Mouse (Mus musculus) right cerebral cortex, adult 2 months (tissue): ENCODE results near the gene Flot2.
"Not testable (repeated sequence)": the region's sequence is repeated elsewhere in the genome, so short reads cannot be mapped to it uniquely, and the experiment has no call there.

Source experiments
- DNase-seq, 2 experiments: peaks; one replicate each; pipeline ENCODE4 v3.0.0; 2021 to 2022; ENCODE audit warnings: low spot score in 2 of 2

Gene Flot2

DNA sequence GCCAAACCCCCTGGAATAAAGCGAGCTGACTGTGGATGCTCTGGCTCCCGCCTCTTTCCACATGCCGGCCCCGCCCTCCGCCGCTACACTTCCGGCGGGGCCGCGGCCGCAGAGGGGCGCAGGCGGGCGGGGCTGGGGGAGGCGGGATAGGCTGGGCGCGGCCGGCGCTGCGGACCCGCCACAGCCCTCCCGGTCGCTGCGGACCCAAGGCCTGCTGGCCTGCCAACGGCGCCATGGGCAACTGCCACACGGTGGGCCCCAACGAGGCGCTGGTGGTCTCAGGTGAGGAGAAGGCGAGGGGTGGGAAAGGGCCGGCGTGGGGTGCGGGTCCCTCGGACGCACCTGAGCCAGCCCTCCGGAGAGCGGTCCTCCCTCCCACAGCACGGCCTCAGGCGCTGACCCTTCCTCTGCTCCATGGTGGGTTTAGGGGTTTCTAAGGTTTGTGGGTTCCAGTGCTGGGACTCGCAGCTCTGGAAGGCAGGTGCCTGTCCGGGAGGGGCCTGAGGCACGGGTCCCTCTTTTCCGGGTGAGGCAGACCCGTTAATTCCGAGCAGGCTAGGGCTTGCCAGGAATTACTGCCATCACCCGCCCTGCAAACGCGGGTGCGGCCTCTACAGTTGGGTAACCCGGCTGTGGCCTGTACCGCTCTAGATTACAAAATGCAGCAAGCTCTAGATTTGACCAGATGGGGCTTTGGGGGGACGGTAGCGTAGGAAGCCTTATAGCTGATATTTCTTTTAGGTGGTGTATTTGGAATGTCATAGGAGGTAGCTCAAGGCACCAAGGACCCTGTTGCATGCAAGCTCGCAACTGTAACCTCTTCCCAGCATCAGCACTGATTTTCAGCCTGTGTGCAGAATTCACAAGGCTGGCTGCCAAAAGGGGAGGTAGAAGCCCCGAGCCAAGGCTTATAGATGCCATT lies at the start of gene Flot2:
Gene Flot2, plus strand, starts transcription at position 101 of the 922 bp plus-strand sequence.
- DNase-seq = peak; percentile 22 to 41

DNA sequence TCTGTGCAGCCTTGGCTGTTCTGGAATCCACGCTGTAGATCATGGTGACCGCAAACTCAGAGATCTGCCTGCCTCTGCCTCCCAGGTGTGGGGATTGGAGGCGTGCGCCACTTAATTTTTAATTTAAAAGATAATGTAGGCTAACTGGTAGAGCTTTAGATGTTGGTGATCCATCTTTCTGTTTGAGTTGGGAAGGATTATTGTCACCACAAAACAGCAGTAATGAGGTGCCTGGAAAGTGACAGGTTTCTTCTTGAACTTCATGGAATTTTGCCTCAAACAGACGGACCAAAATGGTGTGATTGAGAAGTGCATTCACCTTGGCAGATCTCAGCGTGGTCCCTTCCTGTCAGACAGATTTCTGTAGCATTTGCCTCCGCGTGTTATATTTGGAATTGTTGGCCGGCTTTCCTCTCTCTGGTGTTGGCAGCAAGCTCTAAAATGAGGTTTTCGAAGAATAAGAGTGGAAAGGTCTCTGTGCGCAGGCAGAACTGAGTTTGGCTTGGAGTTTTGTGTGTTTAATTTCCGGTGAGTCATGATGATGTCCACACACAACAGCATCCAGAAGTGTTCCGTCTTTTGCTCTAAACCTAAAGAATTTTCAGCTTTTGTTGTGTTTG lies 48.5 kb upstream of the Flot2 start:
- peak; percentile 56 to 66 for DNase-seq

DNA sequence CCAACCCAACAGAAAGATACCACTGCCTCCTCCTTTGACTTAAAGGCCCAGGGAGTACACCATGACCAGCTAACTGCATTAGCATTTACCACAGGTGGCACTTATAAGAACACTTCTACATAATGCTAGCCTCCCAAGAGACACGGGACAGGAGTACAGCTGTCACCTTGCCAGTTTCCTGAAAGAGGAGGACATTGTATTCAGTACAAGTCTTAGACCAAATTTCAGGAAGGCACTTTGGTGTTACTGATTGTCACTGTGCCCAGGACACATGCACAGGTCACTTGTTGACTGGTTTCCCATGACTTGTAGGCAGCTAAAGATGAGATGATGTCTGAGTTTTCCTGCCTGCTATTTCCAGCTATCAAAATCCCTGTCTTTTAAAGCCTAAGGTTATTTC lies 42.2 kb upstream of the Flot2 start:
- DNase-seq = no peak

DNA sequence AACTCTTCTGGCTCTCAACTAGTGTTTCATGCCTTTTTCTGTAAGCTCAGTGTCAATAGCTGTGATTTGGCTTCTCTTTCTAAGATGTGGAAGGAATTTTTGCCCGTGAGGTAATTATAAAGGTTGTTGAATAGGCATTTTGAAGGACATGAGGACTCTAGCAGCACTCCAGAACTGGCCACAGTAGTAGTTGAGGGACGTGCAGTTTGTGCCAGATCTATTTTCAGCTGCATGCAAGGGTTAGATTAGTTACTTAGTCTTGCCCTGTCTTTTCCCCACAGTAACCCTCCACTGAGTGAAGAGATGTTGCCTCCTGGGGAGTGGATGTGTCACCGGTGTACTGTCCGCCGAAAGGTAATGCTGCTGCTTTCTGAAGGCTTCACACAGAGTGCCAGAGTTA lies 31.3 kb upstream of the Flot2 start:
- no peak for DNase-seq

DNA sequence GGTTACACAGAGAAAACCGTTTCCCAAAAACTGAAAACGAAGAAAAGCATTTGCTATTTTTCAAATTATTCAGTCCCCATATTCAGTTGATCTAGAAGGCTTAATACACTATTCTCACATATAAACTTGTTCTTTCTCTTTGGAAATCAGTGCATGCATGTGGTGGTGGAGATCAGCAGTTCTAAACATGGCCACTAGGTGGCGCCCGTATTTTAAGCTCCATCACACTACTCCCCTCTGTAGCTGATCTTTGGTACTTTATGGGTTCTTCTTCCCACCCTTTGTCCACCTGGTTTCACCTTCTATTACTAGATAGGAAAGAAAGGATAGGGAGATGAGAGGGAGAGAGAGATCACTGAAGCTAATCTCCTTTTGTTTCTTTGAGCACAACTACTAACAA lies 18.1 kb upstream of the Flot2 start:
- peak; percentile 82 to 84 for DNase-seq

DNA sequence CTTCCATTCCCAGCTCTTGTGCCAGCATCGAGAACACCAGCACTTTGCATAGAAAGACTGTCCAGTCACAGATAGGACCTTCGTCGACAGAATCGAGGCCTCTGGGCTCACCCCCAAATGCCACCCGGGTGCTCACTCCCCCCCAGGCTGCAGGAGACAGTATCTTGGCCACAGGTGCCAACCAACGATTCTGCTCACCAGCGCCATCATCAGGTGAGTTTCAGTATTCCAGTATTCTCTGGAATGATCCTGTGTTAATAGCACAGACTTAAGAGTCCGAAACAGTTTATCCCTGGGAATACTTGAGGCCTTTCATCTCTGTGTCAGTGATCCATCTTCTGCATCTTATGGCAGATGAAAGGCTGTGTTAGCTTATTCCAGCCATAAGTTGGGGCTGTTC lies 14.1 kb upstream of the Flot2 start:
- no peak for DNase-seq

DNA sequence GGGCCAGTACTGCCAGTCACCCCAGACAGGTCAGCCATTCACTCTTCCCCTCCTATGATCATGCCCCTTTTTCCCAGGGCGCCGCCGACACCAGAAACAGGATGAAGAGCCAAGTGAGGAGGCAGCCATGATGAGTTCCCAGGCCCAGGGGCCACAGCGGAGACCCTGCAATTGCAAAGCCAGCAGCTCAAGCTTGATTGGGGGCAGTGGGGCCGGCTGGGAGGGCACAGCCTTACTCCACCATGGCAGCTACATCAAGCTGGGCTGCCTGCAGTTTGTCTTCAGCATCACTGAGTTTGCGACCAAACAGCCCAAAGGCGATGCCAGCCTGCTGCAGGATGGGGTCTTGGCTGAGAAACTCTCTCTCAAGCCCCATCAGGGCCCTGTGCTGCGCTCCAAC lies 8.5 kb upstream of the Flot2 start:
- no peak for DNase-seq

DNA sequence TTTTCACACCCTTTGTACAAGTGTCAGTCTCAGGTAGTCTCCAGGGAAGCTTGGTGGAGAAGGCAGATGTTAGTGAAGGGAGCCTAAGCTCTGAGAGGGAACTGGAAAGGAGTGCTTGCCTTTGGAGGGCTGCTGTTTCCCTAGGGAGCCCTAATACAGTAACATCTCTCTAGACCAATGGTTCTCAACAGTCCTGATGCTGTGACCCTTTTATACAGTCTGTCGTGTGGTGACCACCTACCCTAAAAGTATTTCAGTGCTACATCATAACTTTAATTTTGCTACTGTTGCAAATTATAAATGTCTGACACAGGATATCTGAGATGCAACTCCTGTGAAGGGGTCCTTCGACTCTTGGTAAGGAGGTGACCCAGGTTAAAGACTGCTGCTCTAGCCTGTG lies 7.1 kb upstream of the Flot2 start:
- no peak for DNase-seq

DNA sequence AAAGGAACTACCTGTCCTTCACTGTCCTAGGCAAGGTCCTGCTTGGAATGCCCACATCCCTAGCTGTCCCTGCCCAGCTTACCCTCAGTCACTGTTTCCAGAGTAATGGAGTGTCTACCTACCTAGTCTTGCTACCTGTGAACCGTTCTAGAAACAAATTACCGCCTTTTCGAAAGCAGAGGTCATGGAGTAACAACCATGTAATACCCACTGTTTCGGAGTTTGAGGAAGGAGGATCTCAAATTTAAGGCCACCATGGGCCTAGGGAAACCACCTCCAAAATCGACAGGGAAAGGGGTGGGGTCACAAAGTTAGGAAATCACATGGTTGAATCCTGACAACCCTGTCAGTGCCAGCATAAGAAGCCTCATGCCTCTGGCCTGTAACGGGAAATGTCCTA lies 6.3 kb upstream of the Flot2 start:
- DNase-seq = no peak

DNA sequence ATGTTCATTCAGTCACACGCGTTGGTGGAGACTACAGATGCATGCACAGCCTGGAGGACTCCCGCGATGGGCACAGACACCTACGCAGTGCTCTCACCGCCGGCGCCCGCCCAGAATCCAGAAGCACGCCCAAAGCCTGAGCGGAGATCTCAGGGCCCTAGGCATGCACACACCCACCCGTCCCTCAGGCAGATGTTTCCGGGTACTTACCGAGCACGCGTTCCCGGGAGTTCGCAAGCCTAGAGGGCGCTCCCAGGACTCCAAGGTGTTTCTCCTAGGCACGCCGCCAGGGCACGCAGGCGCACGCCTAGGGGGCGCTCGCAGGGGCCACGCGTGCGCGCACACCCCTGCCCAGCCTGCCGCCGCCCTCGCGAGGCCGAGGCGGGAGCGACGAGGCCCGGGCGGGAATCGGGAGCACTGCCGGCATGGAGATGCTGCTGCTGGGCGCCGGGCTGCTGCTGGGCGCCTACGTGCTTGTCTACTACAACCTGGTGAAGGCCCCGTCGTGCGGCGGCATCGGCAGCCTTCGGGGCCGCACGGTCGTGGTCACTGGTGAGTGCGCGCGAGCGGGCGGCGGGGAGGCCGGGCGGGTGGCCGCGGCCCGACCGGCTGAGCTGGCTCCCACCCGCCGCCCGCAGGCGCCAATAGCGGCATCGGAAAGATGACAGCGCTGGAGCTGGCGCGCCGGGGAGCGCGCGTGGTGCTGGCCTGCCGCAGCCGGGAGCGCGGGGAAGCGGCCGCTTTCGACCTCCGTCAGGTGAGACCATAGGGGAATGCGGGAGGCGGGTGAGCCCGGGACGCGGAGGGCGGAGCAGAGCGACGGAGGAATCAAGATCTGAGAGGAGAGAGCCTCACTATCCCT lies 5.6 kb upstream of the Flot2 start, which contains the start of gene Dhrs13:
Gene Dhrs13, plus strand, starts transcription at position 334 of the 862 bp plus-strand sequence.
- peak; percentile 89 for DNase-seq

DNA sequence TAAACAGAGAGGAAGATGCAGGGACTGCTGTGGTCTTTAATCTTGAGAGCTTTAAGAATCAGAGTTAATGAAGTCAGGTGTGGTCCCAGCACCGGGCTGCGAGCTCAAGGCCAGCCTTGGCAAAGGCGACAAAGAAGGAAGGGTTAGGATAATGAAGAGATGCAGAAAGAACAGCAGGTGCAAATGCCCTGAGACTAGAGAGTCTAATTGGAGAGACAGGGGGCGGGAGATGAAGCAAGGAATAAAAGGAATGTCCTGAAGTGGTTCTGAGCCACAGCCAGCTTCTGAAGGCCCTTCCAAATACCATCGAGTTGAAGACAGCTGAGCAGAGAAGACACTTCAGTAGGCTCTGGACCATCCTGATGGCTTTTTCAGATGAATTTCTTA lies 4.9 kb upstream of the Flot2 start:
- peak in 1 of 2 experiments; percentile 13 for DNase-seq

DNA sequence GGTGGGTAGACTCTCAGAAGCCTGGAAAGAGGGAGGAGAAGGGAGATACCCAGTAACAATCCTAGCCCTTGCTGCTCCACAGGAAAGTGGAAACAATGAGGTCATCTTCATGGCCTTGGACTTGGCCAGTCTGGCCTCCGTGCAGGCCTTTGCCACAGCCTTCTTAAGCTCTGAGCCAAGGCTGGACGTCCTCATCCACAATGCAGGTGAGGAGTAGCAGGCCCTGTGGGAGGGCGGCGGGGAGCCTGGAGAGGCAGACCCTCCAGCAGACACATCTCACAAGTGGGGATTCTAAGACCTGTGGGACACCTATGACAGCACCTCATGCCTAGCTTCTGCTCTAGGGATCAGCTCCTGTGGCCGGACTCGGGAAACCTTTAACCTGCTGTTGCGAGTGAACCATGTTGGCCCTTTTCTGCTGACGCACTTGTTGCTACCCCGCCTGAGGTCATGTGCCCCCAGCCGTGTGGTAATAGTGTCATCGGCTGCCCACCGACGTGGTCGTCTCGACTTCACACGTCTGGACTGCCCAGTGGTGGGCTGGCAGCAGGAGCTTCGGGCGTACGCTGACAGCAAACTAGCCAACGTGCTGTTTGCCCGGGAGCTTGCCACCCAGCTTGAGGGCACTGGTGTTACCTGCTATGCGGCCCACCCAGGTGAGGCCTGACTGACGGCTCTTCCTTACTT lies 3.7 kb upstream of the Flot2 start:
- no peak for DNase-seq

DNA sequence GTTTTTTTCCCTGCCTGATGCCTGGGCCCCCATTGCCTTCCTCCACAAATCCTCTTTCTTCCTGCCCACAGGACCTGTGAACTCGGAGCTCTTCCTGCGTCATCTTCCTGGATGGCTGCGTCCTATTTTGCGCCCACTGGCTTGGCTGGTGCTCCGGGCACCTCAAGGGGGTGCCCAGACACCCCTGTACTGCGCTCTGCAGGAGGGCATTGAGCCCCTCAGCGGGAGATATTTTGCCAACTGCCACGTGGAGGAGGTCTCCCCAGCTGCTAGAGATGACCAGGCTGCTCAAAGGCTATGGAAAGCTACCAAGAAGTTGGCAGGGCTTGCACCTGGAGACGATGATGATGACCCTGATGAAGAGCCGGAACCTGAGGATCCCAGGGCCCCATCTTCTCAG lies 940 bp upstream of the Flot2 start:
- DNase-seq = no peak

DNA sequence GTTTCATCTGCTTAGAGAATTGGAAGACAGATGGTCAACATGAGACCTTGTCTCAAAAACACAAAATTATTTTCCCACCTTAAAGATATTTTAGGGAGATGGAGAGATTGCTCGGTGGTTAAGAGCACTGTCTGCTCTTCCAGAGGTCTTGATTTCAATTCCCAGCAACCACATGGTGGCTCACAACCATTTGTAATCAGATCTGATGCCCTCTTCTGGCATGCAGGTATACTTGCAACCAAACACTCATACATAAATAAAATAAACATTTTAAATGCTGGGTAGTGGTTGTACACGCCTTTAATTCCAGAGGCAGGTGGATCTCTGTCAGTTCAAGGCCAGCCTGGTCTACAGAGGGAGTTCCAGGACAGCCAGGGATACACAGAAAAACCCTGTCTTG lies 3.1 kb downstream of the Flot2 start:
- DNase-seq = no peak

DNA sequence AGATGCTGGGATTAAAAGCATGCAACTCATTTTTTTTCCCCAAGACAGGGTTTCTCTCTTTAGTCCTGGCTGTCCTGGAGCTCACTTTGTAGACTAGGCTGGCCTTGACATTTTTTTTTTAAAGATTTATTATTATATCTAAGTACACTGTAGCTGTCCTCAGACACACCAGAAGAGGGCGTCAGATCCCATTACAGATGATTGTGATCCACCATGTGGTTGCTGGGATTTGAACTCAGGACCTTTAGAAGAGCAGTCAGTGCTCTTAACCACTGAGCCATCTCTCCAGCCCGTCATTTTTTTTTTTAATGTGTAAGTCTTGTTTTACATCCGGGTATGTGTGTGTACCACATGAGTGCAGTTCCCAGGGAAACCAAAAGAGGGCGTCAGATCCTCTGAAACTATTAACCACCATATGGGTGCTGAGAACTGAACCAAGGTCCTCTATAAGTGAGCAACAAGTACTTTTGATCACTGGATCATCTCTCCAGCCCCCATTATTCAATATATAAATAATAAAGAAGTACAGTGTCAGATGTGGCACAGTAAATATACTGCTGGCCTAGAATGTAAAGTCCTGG lies 4.6 kb downstream of the Flot2 start:
- DNase-seq = not testable (repeated sequence)

DNA sequence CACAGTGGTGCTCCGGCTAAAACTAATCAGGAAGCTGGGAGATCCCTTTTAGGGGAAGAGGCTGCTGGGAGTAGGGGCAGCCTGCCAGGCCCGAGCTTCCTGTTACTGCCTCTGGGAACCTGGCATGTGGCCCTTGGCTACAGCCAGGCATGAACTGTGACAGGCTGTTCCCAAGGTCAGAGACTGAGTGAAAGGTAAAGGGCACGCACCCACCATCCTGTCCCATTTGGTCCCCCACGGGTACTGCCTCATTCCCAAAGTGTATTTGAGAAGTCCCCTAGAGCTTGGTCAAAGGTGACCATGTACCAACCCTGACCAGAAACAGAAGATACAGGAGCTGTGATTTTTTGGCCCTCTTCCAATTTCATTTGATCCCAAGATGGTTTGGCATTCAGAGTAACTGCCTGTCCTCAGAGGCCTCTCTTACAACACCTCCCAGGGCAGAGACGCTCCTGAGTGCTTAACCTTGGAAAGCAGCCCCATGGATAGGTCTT lies 7.1 kb downstream of the Flot2 start:
- peak in 1 of 2 experiments; percentile 53 for DNase-seq

DNA sequence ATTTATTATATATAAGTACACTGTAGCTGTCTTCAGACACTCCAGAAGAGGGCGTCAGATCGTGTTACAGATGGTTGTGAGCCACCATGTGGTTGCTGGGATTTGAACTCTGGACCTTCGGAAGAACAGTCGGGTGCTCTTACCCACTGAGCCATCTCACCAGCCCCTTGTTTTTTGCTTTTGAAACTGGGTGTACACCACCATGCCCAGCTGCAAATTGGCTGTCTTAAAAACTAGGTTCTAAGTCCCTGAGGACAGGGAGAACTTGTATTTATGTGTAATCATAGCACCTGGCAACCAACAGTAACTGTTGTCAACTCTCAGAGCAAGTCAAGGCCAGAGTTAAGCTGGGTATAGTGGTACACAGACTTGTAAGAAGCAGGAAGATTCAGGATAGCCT lies 10.9 kb downstream of the Flot2 start:
- not testable (repeated sequence) for DNase-seq

DNA sequence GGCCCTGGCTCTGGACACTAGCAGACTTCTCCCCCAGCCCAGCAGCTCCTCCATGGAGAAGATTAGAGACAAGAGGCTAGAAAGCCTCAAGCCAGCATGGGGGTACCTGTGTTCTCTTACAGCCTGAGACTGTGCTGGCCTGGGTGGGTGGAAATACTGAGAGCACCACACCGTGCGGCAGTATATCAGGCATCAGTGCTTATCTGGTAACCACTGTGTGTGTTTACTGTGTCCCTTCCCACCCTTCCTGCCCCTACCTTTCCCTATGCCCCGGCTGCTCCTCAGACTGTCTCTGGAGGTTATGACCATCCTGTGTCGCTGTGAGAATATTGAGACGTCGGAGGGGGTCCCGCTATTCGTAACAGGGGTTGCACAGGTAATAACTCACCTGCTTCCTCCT lies 15.3 kb downstream of the Flot2 start:
- DNase-seq = no peak

DNA sequence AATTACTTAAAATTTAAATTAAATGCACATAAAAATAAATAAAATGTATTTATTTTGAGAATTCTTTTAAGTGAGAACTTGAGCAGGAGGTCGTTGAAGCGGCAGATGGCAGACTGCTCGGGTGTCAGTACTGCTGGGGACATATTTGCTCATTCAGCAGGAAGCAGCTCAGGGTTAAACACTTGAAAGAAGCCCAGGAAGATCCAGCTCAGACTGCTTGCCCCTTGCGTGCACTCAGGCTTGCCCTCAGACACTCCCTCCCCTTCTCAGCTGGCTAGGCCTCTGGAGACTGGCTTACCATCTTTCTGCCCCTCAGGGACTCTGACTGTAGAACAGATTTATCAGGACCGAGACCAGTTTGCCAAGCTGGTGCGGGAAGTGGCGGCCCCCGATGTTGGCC lies 19.2 kb downstream of the Flot2 start:
- DNase-seq = no peak

DNA sequence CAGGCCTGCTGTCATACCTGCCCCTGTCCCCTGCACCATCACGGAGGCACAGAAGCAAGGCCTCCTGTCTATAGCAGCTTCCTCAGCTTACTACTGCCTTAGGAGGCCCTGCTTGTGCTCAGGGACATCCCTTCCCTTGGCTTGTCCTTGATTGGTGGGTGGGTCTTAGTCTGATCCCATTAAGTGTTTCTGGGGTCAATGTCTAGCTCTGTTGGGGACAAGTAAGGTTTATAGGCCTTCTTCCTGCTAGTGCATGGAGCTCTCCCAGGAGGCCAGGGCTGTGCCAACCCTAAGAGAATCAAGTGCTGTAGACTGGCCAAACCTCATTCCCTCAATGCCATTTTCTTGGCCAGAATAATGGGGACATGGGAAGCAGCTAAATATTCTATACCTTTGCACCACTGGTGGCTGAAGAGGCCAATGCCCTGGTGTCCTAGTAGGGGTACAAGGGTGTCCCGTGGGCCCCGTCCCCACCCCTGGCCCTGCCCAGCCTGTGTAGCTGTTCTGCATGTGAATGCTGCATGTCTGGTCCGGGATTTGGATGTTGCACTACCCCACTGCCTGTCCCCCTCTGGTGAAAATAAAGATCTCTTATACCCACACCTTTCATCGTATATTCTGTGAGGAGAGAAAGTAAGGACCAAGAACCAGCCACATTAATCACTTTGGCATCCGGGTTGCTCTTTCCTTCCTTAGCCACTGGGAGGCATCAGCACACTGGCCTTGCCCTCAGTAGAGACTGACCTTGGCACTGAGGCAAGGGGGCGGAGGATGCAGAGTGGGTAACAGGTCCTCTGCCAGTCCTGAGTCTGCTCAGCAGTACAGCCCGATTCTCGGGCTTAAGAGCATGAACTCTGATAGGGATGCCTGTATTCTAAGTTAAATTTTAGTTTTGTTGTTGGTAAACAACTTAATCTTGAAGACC lies 22.4 kb downstream of the Flot2 start:
- DNase-seq = peak; percentile 47 to 49
